Mouse (Mus musculus) embryonic facial prominence, embryonic 12.5 days (tissue): Measurements from ENCODE around the gene Sowahc. TPM values are rescaled to one million over a fixed set of nuclear protein-coding genes. Genes with fewer than 3 reads are reported as not detected.

Experiments
- ATAC-seq: fragments of 200-750 bp; cut with Nextera tagmentation; 2 replicates; pipeline ENCODE4 v1.8.0; 2017; ENCODE audit not compliant: insufficient number of reproducible peaks, insufficient read depth, low FRiP score, low TSS enrichment
- H3K27ac ChIP-seq: fragments of 300-500 bp; sonication (generic); 2 replicates; pipeline ENCODE4 v1.5.1; 2016; ENCODE audit warnings: mild to moderate bottlenecking
- H3K27me3 ChIP-seq: fragments of 300-500 bp; sonication (generic); 2 replicates; pipeline ENCODE4 v1.6.1; 2016; ENCODE audit warnings: mild to moderate bottlenecking, moderate library complexity
- H3K36me3 ChIP-seq: fragments of 300-500 bp; sonication (generic); 2 replicates; pipeline ENCODE4 v1.6.1; 2016; ENCODE audit warnings: mild to moderate bottlenecking
- H3K4me1 ChIP-seq: fragments of 300-500 bp; sonication (generic); 2 replicates; pipeline ENCODE4 v1.6.1; 2016
- H3K4me2 ChIP-seq: fragments of 300-500 bp; sonication (generic); replicated peaks from 2 replicates; pipeline ENCODE4 v1.6.1; 2016; ENCODE audit warnings: mild to moderate bottlenecking, moderate library complexity
- H3K4me3 ChIP-seq: fragments of 300-500 bp; sonication (generic); 2 replicates; pipeline ENCODE4 v1.5.1; 2016; ENCODE audit warnings: mild to moderate bottlenecking
- H3K9ac ChIP-seq: fragments of 300-500 bp; sonication (generic); 2 replicates; pipeline ENCODE4 v1.6.1; 2016; ENCODE audit warnings: mild to moderate bottlenecking, moderate library complexity
- H3K9me3 ChIP-seq: fragments of 300-500 bp; sonication (generic); 2 replicates; pipeline ENCODE4 v1.6.1; 2016; ENCODE audit warnings: mild to moderate bottlenecking, moderate library complexity
- WGBS: fragments of 180-500 bp; shearing (Covaris S2); methylation state at CpG from one replicate; pipeline ENCODE4 v1.1.7; 2016; 5-methylcytosine and 5-hydroxymethylcytosine counted together
- polyA plus RNA-seq: library from polyadenylated mRNA; unstranded; fragments of >200 nt; fragmentation: Nextera tagmentation; extraction: Ambion mirVana; gene quantifications from 2 replicates; pipeline ENCODE4 v1.2.1, GENCODE M21; 2016

The Sowahc gene
- polyA plus RNA-seq, 1 experiment from 2014 or later, result 16.6 TPM

- no peaks in the 10 kb centered on the region for H3K27me3 ChIP-seq
- no peak overlapping the region for H3K4me2 ChIP-seq
- no peaks in the 10 kb centered on the region for H3K36me3 ChIP-seq
- no peak for ATAC-seq
- no peak overlapping the region for H3K9ac ChIP-seq
- WGBS, result 84% methylated on average over 2 of the region's 2 CpGs
- no peak overlapping the region for H3K27ac ChIP-seq
- no peak overlapping the region for H3K4me3 ChIP-seq
- no peaks in the 10 kb centered on the region for H3K9me3 ChIP-seq
- H3K4me1 ChIP-seq, result peaks cover 1% of the 10 kb centered on the region
Observed at GRCm38 (mm10) chr10:59256533-59256932, 34.8 kb downstream of the Sowahc start.

- no peak overlapping the region for H3K4me3 ChIP-seq
- 48% methylated on average over 6 of the region's 6 CpGs for WGBS
- H3K9ac ChIP-seq, result no peak overlapping the region
- no peak for ATAC-seq
- peaks cover 8% of the 10 kb centered on the region for H3K4me1 ChIP-seq
- no peak overlapping the region for H3K4me2 ChIP-seq
- no peaks in the 10 kb centered on the region for H3K27me3 ChIP-seq
- no peaks in the 10 kb centered on the region for H3K9me3 ChIP-seq
- H3K27ac ChIP-seq, result no peak overlapping the region
- no peaks in the 10 kb centered on the region for H3K36me3 ChIP-seq
Observed at GRCm38 (mm10) chr10:59259572-59259971, 37.8 kb downstream of the Sowahc start.

DNA sequence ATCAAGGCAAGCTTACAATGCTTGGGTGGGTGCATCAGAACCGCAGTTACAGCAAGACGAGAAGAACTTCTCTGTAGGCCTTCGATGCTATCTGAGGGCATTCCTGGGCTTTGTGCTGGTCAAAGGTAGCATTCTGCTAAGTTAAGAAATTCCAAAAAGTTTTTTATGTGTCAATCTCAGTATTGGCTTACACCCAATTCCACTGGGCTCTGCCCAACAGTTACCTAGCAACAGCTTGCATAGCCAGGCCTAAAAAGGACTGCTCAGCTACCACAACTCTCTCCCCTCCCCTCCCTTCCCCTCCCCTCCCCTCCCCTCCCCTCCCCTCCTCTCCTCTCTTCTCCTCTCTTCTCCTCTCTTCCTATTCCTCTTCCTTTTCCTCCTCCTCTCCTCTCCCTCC, 39.9 kb downstream of the Sowahc start:
- Histone ChIP-seq H3K36me3 (no peaks in the 10 kb centered on the region), H3K9me3 (no peaks in the 10 kb centered on the region), H3K4me1 (peaks cover 15% of the 10 kb centered on the region), H3K9ac (no peak overlapping the region), H3K4me3 (no peak overlapping the region), H3K4me2 (no peak overlapping the region), H3K27me3 (no peaks in the 10 kb centered on the region), H3K27ac (no peak overlapping the region)
- ATAC-seq, result no peak
- WGBS, result 82% methylated on average over 3 of the region's 3 CpGs

- H3K9me3 ChIP-seq, result no peaks in the 10 kb centered on the region
- 81% methylated on average over 1 of the region's 1 CpGs for WGBS
- no peak overlapping the region for H3K4me2 ChIP-seq
- no peaks in the 10 kb centered on the region for H3K36me3 ChIP-seq
- no peak overlapping the region for H3K4me3 ChIP-seq
- peaks cover 15% of the 10 kb centered on the region for H3K4me1 ChIP-seq
- H3K9ac ChIP-seq, result no peak overlapping the region
- no peak overlapping the region for H3K27ac ChIP-seq
- no peaks in the 10 kb centered on the region for H3K27me3 ChIP-seq
- ATAC-seq, result no peak
Observed at GRCm38 (mm10) chr10:59262021-59262420, 40.3 kb downstream of the Sowahc start.

DNA sequence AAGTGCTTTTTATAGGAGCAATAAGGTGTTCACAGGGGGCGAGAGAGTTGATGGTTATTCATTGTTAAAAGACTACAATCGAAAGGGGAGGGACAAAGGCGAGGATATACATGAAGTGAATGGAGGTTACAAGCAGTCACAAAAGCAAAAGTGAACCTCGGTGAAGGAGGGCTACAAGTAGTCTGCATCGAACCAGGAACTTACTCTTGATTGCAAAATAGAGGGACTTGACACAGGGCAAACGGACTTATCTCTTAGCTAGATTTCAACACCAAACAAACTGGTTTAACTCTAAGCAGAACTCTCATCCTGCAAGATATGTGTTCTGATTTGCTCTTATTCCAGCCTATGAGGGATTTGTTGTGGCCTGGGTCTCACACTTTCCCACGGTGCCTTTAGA, 41.2 kb downstream of the Sowahc start:
- Histone ChIP-seq H3K4me1 (peaks cover 15% of the 10 kb centered on the region), H3K27me3 (no peaks in the 10 kb centered on the region)
- 85% methylated on average over 7 of the region's 7 CpGs for WGBS

GRCm38 (mm10) chr10:59265067-59265466, 43.3 kb downstream of the Sowahc start:
- Histone ChIP-seq H3K27me3 (no peaks in the 10 kb centered on the region), H3K27ac (no peak overlapping the region), H3K4me1 (peaks cover 15% of the 10 kb centered on the region), H3K9ac (no peak overlapping the region), H3K9me3 (no peaks in the 10 kb centered on the region), H3K4me2 (no peak overlapping the region), H3K36me3 (no peaks in the 10 kb centered on the region), H3K4me3 (no peak overlapping the region)
- ATAC-seq, result no peak
- WGBS, result 44% methylated on average over 7 of the region's 7 CpGs

More for the DNA sequence above, 41.2 kb downstream of the Sowahc start:
- Histone ChIP-seq H3K9ac (no peak overlapping the region), H3K9me3 (no peaks in the 10 kb centered on the region), H3K4me2 (no peak overlapping the region), H3K36me3 (no peaks in the 10 kb centered on the region), H3K27ac (no peak overlapping the region), H3K4me3 (no peak overlapping the region)
- ATAC-seq, result no peak

DNA sequence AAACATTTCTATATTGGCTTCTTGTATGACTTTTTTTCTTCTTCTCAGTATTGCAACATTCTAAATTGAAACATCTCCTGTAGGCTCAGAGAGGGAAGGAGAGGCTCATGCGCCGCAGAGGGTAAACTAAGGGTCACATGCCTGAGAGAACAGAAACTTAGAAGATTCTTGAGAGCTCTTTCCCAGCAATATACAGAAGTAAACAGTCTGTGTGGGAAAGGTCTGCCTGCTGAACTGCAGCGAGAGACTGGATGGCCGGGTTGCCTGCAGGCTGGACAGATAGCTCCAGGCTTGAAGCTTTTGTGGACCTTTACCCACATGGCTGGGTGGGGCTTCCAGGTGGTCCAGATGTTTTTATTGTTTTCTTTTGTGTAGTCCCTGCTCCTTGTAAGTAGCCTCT, 43.9 kb downstream of the Sowahc start:
- Histone ChIP-seq H3K9me3 (no peaks in the 10 kb centered on the region), H3K36me3 (no peaks in the 10 kb centered on the region), H3K4me2 (no peak overlapping the region), H3K4me1 (peaks cover 15% of the 10 kb centered on the region), H3K27ac (0 out of 2 replicates have a peak overlapping the region, but pooled peaks have one; percentile 17), H3K27me3 (no peaks in the 10 kb centered on the region), H3K4me3 (no peak overlapping the region), H3K9ac (no peak overlapping the region)
- 35% methylated on average over 4 of the region's 4 CpGs for WGBS
- ATAC-seq, result no peak

DNA sequence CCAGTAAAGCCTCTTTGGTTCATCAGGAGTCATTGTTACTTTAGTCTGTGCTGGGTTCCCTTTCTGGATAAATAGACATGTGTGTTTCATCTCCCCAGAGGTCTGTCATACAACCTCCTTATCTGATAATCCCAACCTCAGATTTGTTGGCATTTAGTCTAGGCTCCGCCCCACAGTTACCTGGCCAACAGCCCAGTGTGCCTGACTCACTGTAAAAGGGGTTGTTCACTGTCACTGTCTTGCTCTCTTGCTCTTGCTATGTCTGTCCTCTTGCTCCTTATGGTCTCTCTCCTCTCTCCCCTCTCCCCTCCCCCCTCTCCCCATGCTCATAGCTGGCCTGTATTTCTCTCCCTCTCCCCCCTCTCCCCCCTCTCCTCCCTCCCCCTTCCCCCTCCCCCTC, 44.3 kb downstream of the Sowahc start:
- ATAC-seq, result no peak
- Histone ChIP-seq H3K27me3 (no peaks in the 10 kb centered on the region), H3K9me3 (no peaks in the 10 kb centered on the region), H3K4me1 (peaks cover 15% of the 10 kb centered on the region), H3K36me3 (no peaks in the 10 kb centered on the region), H3K9ac (no peak overlapping the region), H3K4me3 (no peak overlapping the region), H3K4me2 (no peak overlapping the region), H3K27ac (0 out of 2 replicates have a peak overlapping the region, but pooled peaks have one; percentile 17)
- WGBS, result 89% methylated on average over 1 of the region's 1 CpGs

GRCm38 (mm10) chr10:59267275-59267674, 45.5 kb downstream of the Sowahc start:
- 83% methylated on average over 2 of the region's 2 CpGs for WGBS
- no peaks in the 10 kb centered on the region for H3K36me3 ChIP-seq
- H3K4me2 ChIP-seq, result no peak overlapping the region
- no peaks in the 10 kb centered on the region for H3K27me3 ChIP-seq
- no peak overlapping the region for H3K27ac ChIP-seq
- no peaks in the 10 kb centered on the region for H3K9me3 ChIP-seq
- no peak overlapping the region for H3K9ac ChIP-seq
- peaks cover 7% of the 10 kb centered on the region for H3K4me1 ChIP-seq
- no peak overlapping the region for H3K4me3 ChIP-seq
- no peak for ATAC-seq

DNA sequence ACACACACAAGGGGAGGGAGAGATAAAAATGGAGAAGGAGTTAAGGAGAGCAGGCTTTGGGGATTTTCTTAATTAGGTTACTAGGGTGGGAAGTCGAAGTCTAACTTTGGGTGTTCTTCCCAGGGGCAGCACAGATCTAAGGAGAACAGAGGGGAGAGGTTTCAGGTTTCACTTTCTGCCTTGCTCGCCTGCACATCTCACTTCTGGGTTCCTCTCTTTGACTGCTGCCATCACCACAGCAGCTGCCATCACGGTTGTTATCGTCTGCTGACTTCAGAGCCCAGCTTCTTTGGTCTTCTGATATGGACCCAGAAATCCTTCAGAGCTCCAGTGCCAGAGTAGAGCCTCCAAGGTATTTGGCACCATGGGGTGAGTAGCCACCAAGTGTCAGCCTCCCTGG, 46.4 kb downstream of the Sowahc start:
- peaks cover 7% of the 10 kb centered on the region for H3K4me1 ChIP-seq
- no peaks in the 10 kb centered on the region for H3K27me3 ChIP-seq
- H3K27ac ChIP-seq, result no peak overlapping the region
- no peaks in the 10 kb centered on the region for H3K9me3 ChIP-seq
- ATAC-seq, result no peak
- no peak overlapping the region for H3K4me3 ChIP-seq
- H3K4me2 ChIP-seq, result no peak overlapping the region
- H3K9ac ChIP-seq, result no peak overlapping the region
- 34% methylated on average over 4 of the region's 4 CpGs for whole genome bisulfite sequencing
- no peaks in the 10 kb centered on the region for H3K36me3 ChIP-seq

DNA sequence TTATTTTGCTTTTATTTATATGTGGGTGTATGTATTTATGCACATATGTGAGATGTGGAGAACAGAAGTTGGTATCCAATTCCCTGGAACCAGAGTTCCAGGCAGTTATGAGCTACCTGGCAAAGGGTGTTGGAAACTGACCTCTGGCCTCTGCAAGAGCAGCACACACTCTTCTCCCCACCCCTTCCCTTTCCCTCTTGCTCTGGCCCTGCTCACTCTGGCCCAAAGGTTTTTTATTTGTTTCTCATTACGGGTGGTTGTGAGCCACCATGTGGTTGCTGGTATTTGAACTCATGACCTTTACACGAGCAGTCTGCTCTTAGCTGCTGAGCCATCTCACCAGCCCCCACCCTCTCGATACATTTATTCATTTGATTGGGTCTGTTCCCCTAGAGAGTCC, 47.0 kb downstream of the Sowahc start:
- peaks cover 7% of the 10 kb centered on the region for H3K4me1 ChIP-seq
- no peak for ATAC-seq
- H3K36me3 ChIP-seq, result no peaks in the 10 kb centered on the region
- H3K4me2 ChIP-seq, result no peak overlapping the region
- H3K4me3 ChIP-seq, result no peak overlapping the region
- 26% methylated on average over 3 of the region's 3 CpGs for WGBS
- no peak overlapping the region for H3K27ac ChIP-seq
- H3K9ac ChIP-seq, result no peak overlapping the region
- H3K9me3 ChIP-seq, result no peaks in the 10 kb centered on the region
- no peaks in the 10 kb centered on the region for H3K27me3 ChIP-seq

GRCm38 (mm10) chr10:59275745-59276144, 54.0 kb downstream of the Sowahc start:
- H3K27ac ChIP-seq, result no peak overlapping the region

More at GRCm38 (mm10) chr10:59275745-59276144, 54.0 kb downstream of the Sowahc start:
- Histone ChIP-seq H3K9ac (no peak overlapping the region), H3K4me3 (no peak overlapping the region), H3K27me3 (no peaks in the 10 kb centered on the region), H3K36me3 (no peaks in the 10 kb centered on the region), H3K4me1 (peaks cover 7% of the 10 kb centered on the region), H3K4me2 (no peak overlapping the region), H3K9me3 (no peaks in the 10 kb centered on the region)
- no peak for ATAC-seq
- WGBS, result 79% methylated on average over 5 of the region's 5 CpGs
